Mouse (Mus musculus) hindbrain, postnatal 0 days (tissue): ENCODE measurements around the gene Klf2. TPM values are rescaled to one million over a fixed set of nuclear protein-coding genes. Genes with fewer than 3 reads are reported as not detected.
A peak's percentile ranks its signal among the peaks of the same experiment; 100 is the strongest.

ENCODE experiments used
- ATAC-seq: fragments of 200-750 bp; cut with Nextera tagmentation; 2 replicates; pipeline ENCODE4 v1.8.0; 2017; ENCODE audit warnings: mild to moderate bottlenecking, moderate TSS enrichment, moderate library complexity
- DNase-seq: peaks from one replicate; pipeline ENCODE4 v3.0.0-alpha.2; 2015; ENCODE audit warnings: low spot score
- H3K27ac ChIP-seq: fragments of 300-500 bp; sonication (generic); 2 replicates; pipeline ENCODE4 v1.5.1; 2014; ENCODE audit warnings: mild to moderate bottlenecking
- H3K27me3 ChIP-seq: fragments of 300-500 bp; sonication (generic); 2 replicates; pipeline ENCODE4 v1.6.1; 2014; ENCODE audit warnings: low read length, mixed read lengths; ENCODE audit not compliant: insufficient read depth
- H3K36me3 ChIP-seq: fragments of 300-500 bp; sonication (generic); 2 replicates; pipeline ENCODE4 v1.6.1; 2014; ENCODE audit warnings: low read length, mixed read lengths; ENCODE audit not compliant: insufficient read depth
- H3K4me1 ChIP-seq: fragments of 300-500 bp; sonication (generic); 2 replicates; pipeline ENCODE4 v1.6.1; 2014; ENCODE audit warnings: antibody characterized with exemption, low read length, mixed read lengths; ENCODE audit not compliant: insufficient read depth
- H3K4me2 ChIP-seq: fragments of 300-500 bp; sonication (generic); 2 replicates; pipeline ENCODE4 v1.6.1; 2014; ENCODE audit warnings: low read depth, mild to moderate bottlenecking, low read length, moderate library complexity, mixed read lengths
- H3K4me3 ChIP-seq: fragments of 300-500 bp; sonication (generic); 2 replicates; pipeline ENCODE4 v1.5.1; 2014; ENCODE audit warnings: low read length
- H3K9ac ChIP-seq: fragments of 300-500 bp; sonication (generic); replicated peaks from 2 replicates; pipeline ENCODE4 v1.6.1; 2014; ENCODE audit warnings: mild to moderate bottlenecking, low read length, moderate library complexity, mixed read lengths
- H3K9me3 ChIP-seq: fragments of 300-500 bp; sonication (generic); 2 replicates; pipeline ENCODE4 v1.6.1; 2016; ENCODE audit warnings: low read length, mixed read lengths
- CTCF ChIP-seq: IDR thresholded peaks from 2 replicates; pipeline ENCODE4 v1.5.1; 2016; ENCODE audit warnings: antibody characterized with exemption, control low read depth, low read depth
- WGBS: fragments of 180-500 bp; shearing (Covaris S2); extraction: QIAGEN DNeasy Blood & Tissue Kit; methylation state at CpG from one replicate; pipeline ENCODE4 v1.1.7; 2014; 5-methylcytosine and 5-hydroxymethylcytosine counted together
- polyA plus RNA-seq: library from polyadenylated mRNA; unstranded; fragments of >200 nt; fragmentation: Nextera tagmentation; extraction: Ambion mirVana; gene quantifications from 2 replicates; pipeline ENCODE4 v1.2.1, GENCODE M21; 2015
- total RNA-seq: library from RNA; depleted of rRNA; stranded (reverse); fragments of >200 nt; gene quantifications from 2 replicates; pipeline ENCODE4 v1.2.3, GENCODE M21; 2014

The Klf2 gene
- total and polyA plus RNA-seq, 2 experiments from 2014 or later = 8.2 to 9.9 TPM

GRCm38 (mm10) chr8:72316053-72316695 is 2.7 kb upstream of the Klf2 start:
- no peak for TF ChIP-seq CTCF
- Histone ChIP-seq H3K36me3 (no peaks in the 10 kb centered on the region), H3K27ac (no peak overlapping the region), H3K9ac (no peak overlapping the region), H3K4me2 (no peak overlapping the region), H3K4me3 (no peak overlapping the region), H3K27me3 (peaks cover 20% of the 10 kb centered on the region), H3K4me1 (no peaks in the 10 kb centered on the region), H3K9me3 (no peaks in the 10 kb centered on the region)
- ATAC-seq = no peak
- DNase-seq = no peak
- WGBS = 32% methylated on average over 10 of the region's 10 CpGs

DNA sequence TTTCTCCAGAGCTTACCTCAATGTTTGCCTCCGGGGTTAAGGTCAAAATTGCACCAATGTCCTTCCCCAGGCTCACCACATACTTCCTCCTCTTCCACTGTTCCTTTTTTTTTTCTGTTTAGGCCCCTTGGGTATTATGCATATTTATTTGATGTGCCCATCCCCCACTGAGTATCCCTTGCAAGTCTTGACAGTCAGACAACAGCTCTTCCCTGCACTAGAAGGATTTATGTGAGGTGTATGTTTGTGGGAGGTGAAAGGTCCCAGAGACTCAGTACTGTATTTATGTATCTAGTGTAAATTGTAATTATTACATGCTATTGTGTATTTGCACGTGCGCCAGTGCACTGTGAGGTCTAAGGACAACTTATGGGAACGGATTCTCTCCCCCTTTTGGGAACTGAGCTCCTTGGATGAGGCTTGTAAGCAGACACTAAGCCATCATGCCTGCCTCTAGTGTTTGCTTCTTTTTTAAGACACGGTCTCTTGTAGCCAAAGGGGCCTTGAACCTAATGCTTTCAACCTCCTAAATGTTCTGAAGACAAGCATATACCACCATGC is 1.0 kb upstream of the Klf2 start:
- Histone ChIP-seq H3K36me3 (no peaks in the 10 kb centered on the region), H3K9me3 (no peaks in the 10 kb centered on the region), H3K27me3 (peaks cover 20% of the 10 kb centered on the region), H3K4me3 (no peak overlapping the region), H3K4me2 (no peak overlapping the region), H3K4me1 (no peaks in the 10 kb centered on the region), H3K9ac (no peak overlapping the region), H3K27ac (no peak overlapping the region)
- DNase-seq (no peak), ATAC-seq (no peak)
- 54% methylated on average over 5 of the region's 5 CpGs for WGBS
- TF ChIP-seq CTCF = no peak

- no peak for TF ChIP-seq CTCF
- WGBS = 5% methylated on average over 35 of the region's 48 CpGs
Measured at GRCm38 (mm10) chr8:72319397-72319796, 564 bp downstream of the Klf2 start.

DNA sequence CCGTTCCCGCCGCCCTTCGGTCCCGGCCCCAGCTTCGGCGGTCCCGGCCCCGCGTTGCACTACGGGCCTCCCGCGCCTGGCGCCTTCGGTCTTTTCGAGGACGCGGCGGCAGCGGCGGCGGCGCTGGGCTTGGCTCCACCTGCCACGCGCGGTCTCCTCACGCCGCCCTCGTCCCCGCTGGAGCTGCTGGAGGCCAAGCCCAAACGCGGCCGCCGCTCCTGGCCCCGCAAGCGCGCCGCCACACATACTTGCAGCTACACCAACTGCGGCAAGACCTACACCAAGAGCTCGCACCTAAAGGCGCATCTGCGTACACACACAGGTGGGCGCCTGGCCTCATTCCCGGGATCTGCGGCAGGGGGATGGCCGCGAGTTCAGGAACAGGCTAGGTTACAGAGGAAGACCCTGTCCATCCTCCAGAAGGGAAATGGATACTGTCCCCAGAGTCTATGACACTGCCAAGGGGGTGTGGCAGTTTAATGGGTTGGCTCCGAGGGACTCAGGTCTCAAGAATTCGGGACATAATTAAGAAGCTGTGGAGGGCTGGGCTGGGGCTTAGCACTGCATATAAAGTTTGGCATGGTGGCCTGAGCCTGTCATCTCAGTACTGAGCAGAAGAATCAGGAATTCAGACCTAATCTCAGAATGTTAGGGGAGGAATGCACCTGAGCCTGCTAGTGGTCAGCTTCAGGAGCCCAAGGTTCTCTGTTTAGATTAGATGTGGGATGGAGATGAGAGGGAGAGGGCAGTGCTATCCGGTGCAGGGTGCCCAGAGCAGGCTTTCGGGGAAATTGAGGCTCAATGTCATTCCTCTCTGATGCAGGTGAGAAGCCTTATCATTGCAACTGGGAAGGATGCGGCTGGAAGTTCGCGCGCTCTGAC is 1.3 kb downstream of the Klf2 start:
- H3K27me3 ChIP-seq = peaks cover 20% of the 10 kb centered on the region
- ATAC-seq (no peak), DNase-seq (peak; percentile 15)

More at GRCm38 (mm10) chr8:72319397-72319796, 564 bp downstream of the Klf2 start:
- peaks cover 20% of the 10 kb centered on the region for H3K27me3 ChIP-seq
- peak overlapping the region; percentile 53 for H3K4me3 ChIP-seq
- peak overlapping the region; percentile 81 for H3K4me2 ChIP-seq
- peak overlapping the region; percentile 11; the same call in 1 of the 2 replicates for H3K27ac ChIP-seq
- ATAC-seq (no peak), DNase-seq (no peak)
- peak overlapping the region; percentile 51 for H3K9ac ChIP-seq
- H3K4me1 ChIP-seq = no peaks in the 10 kb centered on the region
- H3K36me3 ChIP-seq = no peaks in the 10 kb centered on the region
- no peaks in the 10 kb centered on the region for H3K9me3 ChIP-seq

GRCm38 (mm10) chr8:72320803-72321583 is 2.2 kb downstream of the Klf2 start:
- Histone ChIP-seq H3K27me3 (peaks cover 20% of the 10 kb centered on the region), H3K9me3 (no peaks in the 10 kb centered on the region), H3K4me2 (peak overlapping the region; percentile 81; the same call in 1 of the 2 replicates), H3K9ac (no peak overlapping the region), H3K36me3 (no peaks in the 10 kb centered on the region), H3K4me3 (peak overlapping the region; percentile 53), H3K4me1 (no peaks in the 10 kb centered on the region), H3K27ac (no peak overlapping the region)
- ATAC-seq (no peak), DNase-seq (no peak)
- 64% methylated on average over 25 of the region's 25 CpGs for WGBS
- no peak for TF ChIP-seq CTCF

More for the DNA sequence above, 1.3 kb downstream of the Klf2 start:
- TF ChIP-seq CTCF = no peak
- Histone ChIP-seq H3K27ac (no peak overlapping the region), H3K4me2 (peak overlapping the region; percentile 81), H3K36me3 (no peaks in the 10 kb centered on the region), H3K9me3 (no peaks in the 10 kb centered on the region), H3K9ac (peak overlapping the region; percentile 51), H3K4me3 (peak overlapping the region; percentile 53), H3K4me1 (no peaks in the 10 kb centered on the region)
- 9% methylated on average over 51 of the region's 55 CpGs for WGBS

- no peak overlapping the region for H3K4me3 ChIP-seq
- peaks cover 20% of the 10 kb centered on the region for H3K27me3 ChIP-seq
- H3K9ac ChIP-seq = no peak overlapping the region
- DNase-seq (no peak), ATAC-seq (no peak)
- no peaks in the 10 kb centered on the region for H3K9me3 ChIP-seq
- TF ChIP-seq CTCF = no peak
- H3K27ac ChIP-seq = no peak overlapping the region
- H3K4me1 ChIP-seq = no peaks in the 10 kb centered on the region
- peak overlapping the region; percentile 81; the same call in 1 of the 2 replicates for H3K4me2 ChIP-seq
- H3K36me3 ChIP-seq = no peaks in the 10 kb centered on the region
- WGBS = 92% methylated on average over 20 of the region's 20 CpGs
Measured at GRCm38 (mm10) chr8:72321635-72322441, 3.0 kb downstream of the Klf2 start.
